ENCODE assay signal across 8 mouse cellular contexts in the genomic region with DNA sequence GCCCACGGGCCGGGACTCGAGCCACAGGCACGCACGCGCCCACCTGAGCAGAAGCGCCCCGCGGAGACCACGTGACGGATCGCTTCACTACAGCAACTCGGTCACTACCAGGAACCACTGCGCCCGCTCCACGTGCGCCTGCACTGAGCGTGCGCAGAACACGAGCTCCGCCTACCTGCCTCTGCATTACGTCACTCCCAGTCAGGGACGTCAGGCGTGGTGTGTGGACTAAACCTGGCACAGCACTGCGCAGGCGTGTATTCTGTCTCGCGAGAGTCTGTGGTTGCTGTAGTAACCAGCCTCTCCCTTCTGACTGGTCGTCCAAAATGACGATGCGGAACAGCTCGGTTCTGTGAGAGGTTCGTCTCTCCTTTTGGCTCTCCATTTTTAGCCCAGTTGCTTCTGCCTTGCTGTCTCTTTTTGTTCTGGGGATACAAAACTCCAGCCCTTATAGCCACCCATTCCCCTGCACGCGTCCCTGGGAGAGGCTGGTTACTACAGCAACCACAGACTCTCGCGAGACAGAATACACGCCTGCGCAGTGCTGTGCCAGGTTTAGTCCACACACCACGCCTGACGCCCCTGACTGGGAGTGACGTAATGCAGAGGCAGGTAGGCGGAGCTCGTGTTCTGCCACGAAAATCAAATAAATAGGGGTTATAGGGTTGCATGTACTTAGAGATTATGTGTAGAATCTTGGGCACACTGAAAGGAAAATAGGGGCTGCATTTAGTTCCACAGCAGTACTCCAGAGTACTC. TPM values are rescaled to one million over a fixed set of nuclear protein-coding genes. Genes with fewer than 3 reads are reported as not detected.
DNase-seq lines count a peak whose midpoint lies in the region; ATAC-seq and TF ChIP-seq lines count a peak whose summit lies in the region.

A gene (minus strand): TSS at position 160 of the 759 bp plus-strand sequence.

- peak within 1 kb of the TSS; percentile 82 for H3K4me3 ChIP-seq in G1E (ENCODE audit: low read depth, low read length)
- H3K4me3 ChIP-seq in forebrain, postnatal 0 days (ENCODE audit: low read depth, low read length) = peak within 1 kb of the TSS; percentile 63
- H3K4me3 ChIP-seq in lung, embryonic 16.5 days (ENCODE audit: low read length) = peak within 1 kb of the TSS; percentile 70

- peak; percentile 50 for DNase-seq in G1E (ENCODE audit: low spot score)
- peak; percentile 97 for DNase-seq in cerebellum, adult 18-20 months
- peak; percentile 99 for DNase-seq in forebrain, postnatal 0 days
- DNase-seq in layer of hippocampus, adult 9-10 months (ENCODE audit: low spot score) = peak; percentile 99
- DNase-seq in ovary, postnatal 10 days (ENCODE audit: low spot score) = peak; percentile 91
- DNase-seq in thymus, postnatal 10 days (ENCODE audit: low spot score in 2 of 2) = peak; percentile 94 to 97

- TF ChIP-seq CTCF in G1E (IDR thresholded peaks at IDR 0.05; ENCODE audit: low read depth, low read length) = no peak
- TF ChIP-seq CTCF in forebrain, postnatal 0 days (IDR thresholded peaks at IDR 0.05; ENCODE audit: low read depth) = no peak

- 2% methylated on average over 42 of the region's 45 CpGs for WGBS in forebrain, postnatal 0 days
- WGBS in lung, embryonic 16.5 days = under 1% methylated on average over 45 of the region's 45 CpGs

- H3K4me2 ChIP-seq in forebrain, postnatal 0 days (ENCODE audit: low read depth) = peak within 1 kb of the TSS; percentile 70
- peak within 1 kb of the TSS; percentile 70 for H3K4me2 ChIP-seq in lung, embryonic 16.5 days (ENCODE audit: low read depth, low read length)

- no peaks in the 10 kb centered on the region for H3K9me3 ChIP-seq in G1E (replicated peaks)
- H3K9me3 ChIP-seq in forebrain, postnatal 0 days (ENCODE audit: low read length) = no peaks in the 10 kb centered on the region
- no peaks in the 10 kb centered on the region for H3K9me3 ChIP-seq in lung, embryonic 16.5 days (ENCODE audit: control insufficient read depth, low read length)

- H3K9ac ChIP-seq in forebrain, postnatal 0 days = peak within 1 kb of the TSS; percentile 80
- peak within 1 kb of the TSS; percentile 79 for H3K9ac ChIP-seq in lung, embryonic 16.5 days (ENCODE audit: low read length)

- H3K36me3 ChIP-seq in G1E (replicated peaks) = peaks cover 31% of the 10 kb centered on the region
- H3K36me3 ChIP-seq in forebrain, postnatal 0 days (ENCODE audit: insufficient read depth) = peaks cover 20% of the 10 kb centered on the region
- peaks cover 6% of the 10 kb centered on the region for H3K36me3 ChIP-seq in lung, embryonic 16.5 days (ENCODE audit: control insufficient read depth, insufficient read depth, low read length)

- H3K27me3 ChIP-seq in G1E (ENCODE audit: insufficient read depth, low read length) = peaks cover 2% of the 10 kb centered on the region; the same call in 1 of the 2 replicates
- 0 out of 2 replicates have a peak, but pooled peaks cover 5% of the 10 kb centered on the region for H3K27me3 ChIP-seq in forebrain, postnatal 0 days (ENCODE audit: insufficient read depth, low read length)
- peaks cover 4% of the 10 kb centered on the region; the same call in 1 of the 2 replicates for H3K27me3 ChIP-seq in lung, embryonic 16.5 days (ENCODE audit: control insufficient read depth, insufficient read depth, low read depth, low read length)

- H3K27ac ChIP-seq in forebrain, postnatal 0 days (ENCODE audit: low read depth, low read length) = peak within 1 kb of the TSS; percentile 90
- peak within 1 kb of the TSS; percentile 44 for H3K27ac ChIP-seq in lung, embryonic 16.5 days (ENCODE audit: low read length)

- peak; percentile 77 for ATAC-seq in G1E (ENCODE audit: extremely low read depth, insufficient number of reproducible peaks, low FRiP score, poor library complexity, severe bottlenecking)
- peak; percentile 97 for ATAC-seq in forebrain, postnatal 0 days
- ATAC-seq in hematopoietic stem cell, adult 5-6 weeks (replicated peaks in 1 of 2; ENCODE audit: insufficient read depth in 1 of 2, low FRiP score in 2 of 2, low TSS enrichment in 1 of 2, low read depth in 1 of 2, poor library complexity in 2 of 2, severe bottlenecking in 2 of 2) = peak; percentile 85 to 86
- peak; percentile 98 for ATAC-seq in lung, embryonic 16.5 days (ENCODE audit: low read depth)

- peaks cover 34% of the 10 kb centered on the region for H3K4me1 ChIP-seq in G1E (ENCODE audit: insufficient read depth, low read depth, low read length)
- H3K4me1 ChIP-seq in forebrain, postnatal 0 days (ENCODE audit: insufficient read depth) = peaks cover 10% of the 10 kb centered on the region
- H3K4me1 ChIP-seq in lung, embryonic 16.5 days (replicated peaks; ENCODE audit: control insufficient read depth, insufficient read depth, low read length) = peaks cover 16% of the 10 kb centered on the region

RNA-seq across cellular contexts. Expression of the gene that starts here (rescaled TPM):
- 50.0 and 55.7 TPM in 2 replicates for total RNA-seq in G1E (2014; fragmentation: Nextera tagmentation)
- 19.1 and 22.9 TPM in 2 replicates for total RNA-seq in G1E (2017)
- polyA plus RNA-seq in G1E (2012) = 1.3 and 2.6 TPM in 2 replicates
- 11.8 and 13.5 TPM in 2 replicates for total RNA-seq in forebrain, postnatal 0 days (2014; rRNA removed)
- polyA plus RNA-seq in forebrain, postnatal 0 days (2015; fragmentation: Nextera tagmentation; extraction: Ambion mirVana) = 9.4 and 9.8 TPM in 2 replicates
- 10.3 and 14.8 TPM in 2 replicates for total RNA-seq in hematopoietic stem cell, adult 5-6 weeks (2017)
- polyA plus RNA-seq in lung, embryonic 16.5 days (2015; fragmentation: Nextera tagmentation; extraction: Ambion mirVana) = 16.2 and 17.6 TPM in 2 replicates

Comparison
In these comparisons a context has a peak if more than half of its experiments do, and no peak if none do; other contexts are left out.
1. Peak in every context shown above with its lines: DNase-seq, ATAC-seq, H3K4me3 ChIP-seq and H3K27ac ChIP-seq.